Mouse (Mus musculus) CD4-positive, CD25-positive, alpha-beta regulatory T cell, adult 2 months (primary cell): ENCODE data around the gene 9130230L23Rik.

Source experiments
- DNase-seq: peaks from one replicate; pipeline ENCODE4 v3.0.0-alpha.2; 2012; ENCODE audit warnings: low read depth, low spot score

The 9130230L23Rik gene

DNA sequence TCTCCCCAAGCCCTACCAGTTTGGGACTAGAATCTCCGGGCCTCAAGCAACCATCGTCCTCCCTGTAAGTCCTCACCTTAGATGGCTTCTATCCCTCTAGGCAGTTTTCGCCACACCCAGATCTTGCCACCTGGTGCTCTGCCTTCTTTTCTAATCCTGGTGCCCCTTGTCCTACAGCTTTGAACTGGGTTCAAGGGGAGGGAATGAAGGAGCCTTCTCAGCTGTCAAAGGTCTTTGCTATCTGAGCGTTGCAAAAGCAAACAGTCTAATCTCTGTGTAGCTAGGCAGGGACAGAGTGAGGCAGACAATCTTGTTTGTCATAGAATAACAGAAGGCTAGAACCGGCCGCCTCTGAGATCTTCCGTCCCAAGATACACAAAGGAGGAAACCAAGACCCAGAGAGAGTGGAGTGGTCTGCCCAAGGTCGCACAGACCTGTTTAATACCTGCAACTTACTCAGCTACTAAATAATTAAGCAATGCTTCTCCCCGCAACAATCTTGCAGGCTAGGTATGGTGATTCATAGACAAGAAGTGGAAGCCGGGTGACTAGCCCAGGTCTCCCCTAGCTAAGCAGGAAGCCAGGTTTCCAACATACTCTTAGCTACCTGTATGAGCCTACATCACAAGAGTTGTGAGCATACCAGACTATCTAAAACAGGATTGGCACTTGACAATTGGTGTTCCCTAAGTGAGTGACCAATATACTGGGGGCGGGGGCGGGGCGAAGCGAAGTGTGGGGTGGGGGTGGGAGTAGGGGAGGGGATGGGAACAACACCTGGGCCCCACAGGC lies at the start of gene 9130230L23Rik:
TSS of gene 9130230L23Rik (minus strand) at position 152 of the 792 bp plus-strand sequence.
- DNase-seq: no peak

- DNase-seq: no peak
Observed at GRCm38 (mm10) chr5:66052777-66053548, 48.9 kb upstream of the 9130230L23Rik start.

- no peak for DNase-seq
Observed at GRCm38 (mm10) chr5:66050841-66051240, 46.8 kb upstream of the 9130230L23Rik start.

GRCm38 (mm10) chr5:66046356-66046755 lies 42.3 kb upstream of the 9130230L23Rik start:
- no peak for DNase-seq

- no peak for DNase-seq
Observed at GRCm38 (mm10) chr5:66043897-66044296, 39.8 kb upstream of the 9130230L23Rik start.

DNA sequence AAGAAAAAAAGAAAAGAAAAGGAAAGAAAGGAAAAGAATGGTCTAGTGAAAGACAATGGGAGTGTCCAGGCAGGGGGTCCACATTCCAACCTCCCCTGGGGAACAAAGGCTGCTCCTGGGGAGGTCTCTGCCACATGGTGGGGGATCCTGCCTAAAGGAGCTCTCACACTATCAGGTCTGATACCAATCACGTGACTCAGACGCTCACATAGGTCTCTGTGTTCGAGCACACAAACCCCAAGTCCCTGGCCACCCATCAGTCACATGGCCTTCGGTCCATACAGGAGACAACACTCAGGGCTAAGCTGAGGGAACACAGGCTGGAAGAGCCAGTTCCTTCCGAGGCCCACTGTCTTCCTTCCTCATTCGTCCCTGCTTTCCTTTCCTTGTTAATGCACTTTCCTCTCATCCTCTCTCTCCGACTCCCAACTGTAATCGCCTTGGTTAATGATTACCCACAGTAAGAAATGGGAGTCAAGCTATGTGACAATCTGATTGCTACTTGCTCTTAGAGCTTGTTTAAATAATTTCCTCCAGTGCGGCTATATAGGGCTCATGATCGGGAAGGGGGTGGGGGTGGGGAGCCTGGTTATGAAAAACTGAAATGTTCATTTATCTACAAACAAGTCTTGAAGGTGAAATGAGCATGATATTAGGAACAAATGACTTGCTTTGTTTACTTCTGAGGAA lies 38.7 kb upstream of the 9130230L23Rik start:
- DNase-seq: no peak

- no peak for DNase-seq
Observed at GRCm38 (mm10) chr5:66040744-66041279, 36.7 kb upstream of the 9130230L23Rik start.

GRCm38 (mm10) chr5:66039813-66040212 lies 35.7 kb upstream of the 9130230L23Rik start:
- no peak for DNase-seq

DNA sequence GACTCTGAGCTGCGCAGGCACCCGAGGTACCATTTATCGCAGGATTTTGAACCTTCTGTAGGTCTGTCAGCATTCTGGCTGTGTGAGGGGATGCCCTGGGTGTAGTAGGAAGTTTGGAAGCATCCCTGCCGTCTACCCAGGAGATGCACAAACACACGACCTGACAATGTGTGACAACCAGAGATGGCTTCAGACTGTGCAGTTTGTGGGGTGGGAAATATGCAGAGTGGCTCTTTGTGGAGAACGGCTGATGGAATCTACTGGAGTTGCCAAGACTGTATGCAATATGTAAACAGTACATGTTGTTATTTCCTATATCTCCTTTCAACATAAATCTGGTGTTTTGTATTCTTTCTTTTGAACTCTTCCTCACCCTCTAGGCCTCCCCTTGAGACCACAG lies 33.0 kb upstream of the 9130230L23Rik start:
- DNase-seq: no peak

- DNase-seq: no peak
Observed at GRCm38 (mm10) chr5:66036440-66037054, 32.5 kb upstream of the 9130230L23Rik start.

- no peak for DNase-seq
Observed at GRCm38 (mm10) chr5:66034375-66035195, 30.5 kb upstream of the 9130230L23Rik start.

GRCm38 (mm10) chr5:66032826-66033225 lies 28.7 kb upstream of the 9130230L23Rik start:
- no peak for DNase-seq

GRCm38 (mm10) chr5:66031699-66032098 lies 27.6 kb upstream of the 9130230L23Rik start:
- no peak for DNase-seq

DNA sequence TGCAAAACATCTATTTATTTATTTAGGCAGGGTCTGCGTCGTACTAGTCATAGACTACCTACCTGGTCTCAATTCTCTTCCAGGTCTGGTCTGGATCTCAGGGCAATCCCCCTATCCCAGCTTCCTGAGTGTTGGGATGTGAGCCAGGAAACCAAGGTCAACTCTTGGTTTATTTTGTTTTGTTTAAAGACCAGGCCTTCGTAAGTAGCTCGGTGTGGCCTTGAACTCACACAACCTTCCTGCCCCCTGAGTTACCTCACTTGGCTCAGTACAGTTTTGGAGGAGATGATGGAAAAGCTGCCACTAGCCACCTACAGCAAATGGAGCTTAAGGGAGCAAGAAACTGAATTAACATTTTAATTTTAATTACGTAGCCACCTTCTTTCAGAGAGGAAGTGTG lies 24.1 kb upstream of the 9130230L23Rik start:
- no peak for DNase-seq

DNA sequence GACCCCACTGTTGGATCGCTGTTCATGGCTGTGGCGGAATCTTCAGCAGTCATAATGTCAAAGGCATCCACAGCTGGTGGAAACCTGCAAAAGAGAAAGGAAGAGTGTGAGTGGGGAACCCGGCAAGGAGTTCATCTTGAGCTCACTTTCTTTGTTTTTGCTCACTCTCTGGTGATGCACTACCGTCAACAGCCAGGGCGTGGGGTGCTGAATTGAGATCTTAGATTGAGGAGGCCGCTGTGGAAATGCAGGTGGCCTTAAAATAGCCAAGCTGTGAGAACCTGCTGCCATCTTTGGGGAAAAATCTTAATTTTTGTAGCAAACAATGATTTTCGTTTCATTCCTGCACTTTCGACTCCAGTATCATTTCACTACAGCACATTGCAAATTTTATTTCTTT lies 23.1 kb upstream of the 9130230L23Rik start:
- no peak for DNase-seq

DNA sequence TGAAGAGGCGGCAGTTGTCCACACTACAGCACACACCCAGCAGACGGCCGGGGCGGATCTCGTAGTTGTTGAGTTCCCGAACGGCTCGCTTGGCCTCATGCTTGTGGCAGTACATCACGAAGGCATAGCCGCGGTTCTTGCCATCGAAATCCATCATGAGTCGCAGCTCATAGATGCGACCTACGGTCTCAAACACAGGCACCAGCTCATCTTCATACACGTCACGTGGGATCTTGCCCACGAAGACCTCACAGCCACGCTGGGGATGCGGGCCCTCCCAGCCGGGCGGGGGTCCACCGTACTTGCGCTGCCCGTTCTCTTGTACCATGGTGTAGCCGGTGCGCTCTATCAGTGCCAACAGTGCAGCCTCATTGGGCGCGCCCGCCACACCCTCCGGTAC lies 22.7 kb upstream of the 9130230L23Rik start:
- DNase-seq: no peak

- no peak for DNase-seq
Observed at GRCm38 (mm10) chr5:66015449-66015961, 11.4 kb upstream of the 9130230L23Rik start.

- no peak for DNase-seq
Observed at GRCm38 (mm10) chr5:66014437-66014836, 10.4 kb upstream of the 9130230L23Rik start.

GRCm38 (mm10) chr5:66013999-66014398 lies 9.9 kb upstream of the 9130230L23Rik start:
- no peak for DNase-seq

DNA sequence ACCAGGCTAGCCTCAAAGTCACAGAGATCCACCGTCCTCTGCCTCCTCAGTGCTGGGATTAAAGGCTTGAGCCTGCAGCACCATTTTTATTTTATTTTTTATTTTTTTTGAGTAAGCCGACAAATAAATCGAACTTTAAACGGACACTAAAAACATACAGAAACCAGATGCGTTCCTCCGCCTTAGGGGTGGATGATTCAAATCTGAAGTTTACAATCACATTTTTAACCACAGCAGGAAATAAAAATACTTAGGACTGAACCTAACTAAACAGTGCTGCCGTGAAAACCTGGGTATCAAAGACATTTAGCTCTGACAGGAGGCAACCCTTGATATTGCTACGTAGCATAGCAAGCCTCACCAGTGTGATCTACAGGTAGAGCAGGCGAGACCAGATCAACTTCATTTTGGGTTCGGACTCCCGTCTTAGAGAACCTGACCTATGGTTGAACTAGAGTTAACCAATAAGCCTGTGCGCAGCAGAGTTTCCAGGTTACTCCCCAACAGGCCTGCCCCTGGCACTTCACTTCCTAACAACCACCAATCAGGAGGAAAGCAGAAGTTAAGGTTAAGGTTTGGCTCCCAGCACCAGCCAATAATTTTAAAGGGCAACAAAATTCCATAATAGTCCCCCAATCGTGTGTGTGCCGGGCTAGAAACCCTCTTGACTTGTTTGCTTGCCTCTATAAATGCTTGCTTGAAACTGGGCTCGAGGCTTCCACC lies 4.3 kb upstream of the 9130230L23Rik start:
- peak; percentile 20 for DNase-seq
